Mouse (Mus musculus): Measurements from ENCODE around the gene Dmrt1. TPM values are rescaled to one million over a fixed set of nuclear protein-coding genes. Genes with fewer than 3 reads are reported as not detected.

The Dmrt1 gene
- total and polyA plus RNA-seq, 3 experiments, result 0.30 to 0.50 TPM; not detected in 1

DNA sequence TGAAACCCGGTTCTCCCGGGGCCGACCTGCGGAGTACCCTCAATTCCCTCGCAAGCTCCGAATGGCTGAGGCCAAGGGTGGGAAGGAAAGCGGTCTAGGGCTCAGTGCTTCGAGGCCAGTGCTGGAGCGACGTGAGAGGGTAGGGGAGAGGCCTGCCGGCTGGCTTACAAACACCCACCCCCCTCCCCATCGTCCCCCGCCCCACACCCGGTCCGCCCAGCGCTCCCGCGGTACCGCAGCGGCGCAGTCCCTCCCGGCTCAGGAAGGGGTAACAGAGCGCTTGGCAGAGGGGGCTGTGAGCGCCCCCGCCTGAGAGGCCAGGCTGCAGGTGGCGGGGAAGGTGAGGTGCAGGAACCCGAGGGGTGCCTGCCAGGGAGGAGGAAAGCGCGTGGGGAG lies 104.6 kb downstream of the Dmrt1 start, which contains the start of gene Dmrt3:
TSS of gene Dmrt3 (plus strand) at position 287 of the 396 bp plus-strand sequence.
- DNase-seq (ENCODE audit: extremely low read depth), result no peak
- Histone ChIP-seq H3K9ac (ENCODE audit: insufficient read depth, low read depth) (no peak within 1 kb of the TSS), H3K36me3 (replicated peaks in 1 of 2; ENCODE audit: control insufficient read depth in 1 of 2, insufficient read depth in 1 of 2, low read length in 1 of 2) (no peaks in the 10 kb centered on the region), H3K9me3 (replicated peaks; ENCODE audit: low read length) (peaks cover 4% of the 10 kb centered on the region), H3K27ac (ENCODE audit: insufficient read depth, low read depth) (no peak within 1 kb of the TSS), H3K4me3 (replicated peaks in 1 of 3; ENCODE audit: low read depth in 2 of 3, low read length in 2 of 3, poor library complexity in 1 of 3) (no peak within 1 kb of the TSS), H3K4me1 (ENCODE audit: control insufficient read depth in 1 of 2, insufficient read depth in 2 of 2) (no peaks in the 10 kb centered on the region), H3K27me3 (replicated peaks) (no peaks in the 10 kb centered on the region), H3K4me2 (ENCODE audit: insufficient read depth, low read depth, poor library complexity, severe bottlenecking) (no peak within 1 kb of the TSS), H3K79me2 (replicated peaks; ENCODE audit: control insufficient read depth, extremely low read depth, insufficient read depth, poor library complexity, severe bottlenecking) (no peaks in the 10 kb centered on the region)
- dilution Hi-C loops (cut with MboI; ENCODE audit: extremely low pct_ligation_motif_present, extremely low pct_unique_long_range_greater_than_20kb, low sequenced_read_pairs), result no loop called here
- in situ Hi-C loops (cut with MboI; ENCODE audit: low pct_ligation_motif_present, low pct_unique_long_range_greater_than_20kb, low sequenced_read_pairs), result no loop called here
- TF ChIP-seq NELFE (IDR thresholded peaks at IDR 0.05; ENCODE audit: low read depth, low read length), result no peak
- TF ChIP-seq MAZ (IDR thresholded peaks at IDR 0.05; ENCODE audit: low read depth, low read length), result no peak
- TF ChIP-seq IRF4 (IDR thresholded peaks at IDR 0.05; ENCODE audit: low read depth, low read length), result no peak
- TF ChIP-seq USF2 (conservative IDR thresholded peaks at IDR 0.05; ENCODE audit: low read depth, low read length), result no peak
- no peak for TF ChIP-seq SIN3A (IDR thresholded peaks at IDR 0.05; ENCODE audit: low read length)
- no peak for TF ChIP-seq HCFC1 (IDR thresholded peaks at IDR 0.05; ENCODE audit: low read depth, low read length)
- no peak for TF ChIP-seq MAFK (IDR thresholded peaks at IDR 0.05; ENCODE audit: insufficient replicate concordance, low read length)
- no peak for TF ChIP-seq POLR2A (IDR thresholded peaks at IDR 0.05; ENCODE audit: low read depth, low read length)
- no peak for TF ChIP-seq GABPA (IDR thresholded peaks at IDR 0.05; ENCODE audit: insufficient replicate concordance, low read depth, low read length)
- no peak for TF ChIP-seq SMC3 (IDR thresholded peaks at IDR 0.05; ENCODE audit: low read depth, low read length)
- TF ChIP-seq MEF2A (IDR thresholded peaks at IDR 0.05; ENCODE audit: borderline replicate concordance, low read depth, low read length), result no peak
- TF ChIP-seq ZKSCAN1 (IDR thresholded peaks at IDR 0.05; ENCODE audit: borderline replicate concordance, low read depth, low read length), result no peak
- no peak for TF ChIP-seq E2F4 (IDR thresholded peaks at IDR 0.05; ENCODE audit: insufficient replicate concordance, low read depth, low read length)
- TF ChIP-seq EP300 (IDR thresholded peaks at IDR 0.05; ENCODE audit: low read length), result no peak
- TF ChIP-seq RAD21 (IDR thresholded peaks at IDR 0.05; ENCODE audit: low read depth, low read length), result no peak
- no peak for TF ChIP-seq MAX (IDR thresholded peaks at IDR 0.05; ENCODE audit: low read length)
- no peak for TF ChIP-seq KAT2A (IDR thresholded peaks at IDR 0.05; ENCODE audit: insufficient replicate concordance, low read length)
- TF ChIP-seq MYC (IDR thresholded peaks at IDR 0.05; ENCODE audit: low read depth, low read length), result no peak
- TF ChIP-seq POLR2AphosphoS2 (IDR thresholded peaks at IDR 0.05; ENCODE audit: low read depth, low read length), result no peak
- TF ChIP-seq ZC3H11A (IDR thresholded peaks at IDR 0.05; ENCODE audit: low read depth, low read length), result no peak

- no peak overlapping the region for H3K4me3 ChIP-seq (replicated peaks in 1 of 3; ENCODE audit: low read depth in 2 of 3, low read length in 2 of 3, poor library complexity in 1 of 3)
- no peak overlapping the region for H3K27ac ChIP-seq (ENCODE audit: insufficient read depth, low read depth)
- no peak for DNase-seq (ENCODE audit: extremely low read depth)
- peaks cover 4% of the 10 kb centered on the region for H3K9me3 ChIP-seq (replicated peaks; ENCODE audit: low read length)
- H3K4me2 ChIP-seq (ENCODE audit: insufficient read depth, low read depth, poor library complexity, severe bottlenecking), result no peak overlapping the region
- no peak overlapping the region for H3K9ac ChIP-seq (ENCODE audit: insufficient read depth, low read depth)
- no peaks in the 10 kb centered on the region for H3K36me3 ChIP-seq (replicated peaks in 1 of 2; ENCODE audit: control insufficient read depth in 1 of 2, insufficient read depth in 1 of 2, low read length in 1 of 2)
- in situ Hi-C loops (cut with MboI; ENCODE audit: low pct_ligation_motif_present, low pct_unique_long_range_greater_than_20kb, low sequenced_read_pairs), result no loop called here
- H3K79me2 ChIP-seq (replicated peaks; ENCODE audit: control insufficient read depth, extremely low read depth, insufficient read depth, poor library complexity, severe bottlenecking), result no peaks in the 10 kb centered on the region
- no peaks in the 10 kb centered on the region for H3K4me1 ChIP-seq (ENCODE audit: control insufficient read depth in 1 of 2, insufficient read depth in 2 of 2)
- dilution Hi-C loops (cut with MboI; ENCODE audit: extremely low pct_ligation_motif_present, extremely low pct_unique_long_range_greater_than_20kb, low sequenced_read_pairs), result no loop called here
- TF ChIP-seq ZMIZ1 (IDR thresholded peaks at IDR 0.05; ENCODE audit: low read depth, low read length) (no peak), NELFE (IDR thresholded peaks at IDR 0.05; ENCODE audit: low read depth, low read length) (no peak), NRF1 (IDR thresholded peaks at IDR 0.05; ENCODE audit: low read depth, low read length) (no peak)
- no peaks in the 10 kb centered on the region for H3K27me3 ChIP-seq (replicated peaks)
These were observed 105.1 kb downstream of the Dmrt1 start for GRCm38 (mm10) chr19:25610411-25611111.
